Comparison of ENCODE assay signal across 22 mouse cellular contexts in the genomic region with DNA sequence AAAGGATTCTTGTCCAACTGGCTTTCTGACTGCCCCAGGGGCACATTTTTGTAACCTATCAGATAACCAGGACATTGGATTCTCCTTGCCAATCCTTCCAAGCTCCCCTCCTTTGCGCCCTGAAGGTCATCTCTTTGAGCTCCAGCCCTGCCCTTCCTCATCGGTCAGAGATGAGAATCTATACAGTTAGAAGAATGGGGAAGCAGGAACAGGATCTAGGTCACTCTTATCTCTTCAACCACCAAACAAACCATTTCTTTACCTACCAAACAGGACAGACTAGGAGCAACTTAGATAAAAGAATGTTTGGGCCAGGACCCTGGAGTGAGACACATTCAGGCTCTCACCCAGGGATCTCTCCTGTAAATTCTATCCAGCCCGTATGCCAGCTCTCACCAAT.
"Had no signal": no experiment of that assay in that cellular context is flagged by ENCODE, and none has a peak within 500 bp of the region (broad histone marks: within the 10 kb centered on the region; RNA-seq: fewer than 3 reads in every experiment).

No protein-coding gene starts in this region.

- H3K4me3 ChIP-seq: kidney, embryonic 15.5 days; limb, embryonic 12.5 days; limb, embryonic 15.5 days; midbrain, embryonic 12.5 days; midbrain, embryonic 15.5 days; myocyte; neural tube, embryonic 13.5 days had no signal

- DNase-seq: kidney, adult 2 months; kidney, postnatal 14 days; kidney, postnatal 4 days; left cerebral cortex, postnatal 4 days; liver, postnatal 0 days; lung, embryonic 14.5 days; lung, postnatal 10 days; lung, postnatal 4 days; retina, postnatal 1 day; right cerebral cortex, postnatal 25 days; spleen, adult 18-20 months; thymus, adult 18-20 months; thymus, postnatal 36 days had no signal

- ATAC-seq: liver, postnatal 0 days; midbrain, embryonic 15.5 days had no signal

- H3K9me3 ChIP-seq: kidney, embryonic 15.5 days; limb, embryonic 12.5 days; limb, embryonic 15.5 days; midbrain, embryonic 12.5 days; midbrain, embryonic 15.5 days; neural tube, embryonic 13.5 days had no signal

- H3K4me2 ChIP-seq: kidney, embryonic 15.5 days; limb, embryonic 12.5 days; limb, embryonic 15.5 days; liver, embryonic 11.5 days; lung, embryonic 14.5 days; midbrain, embryonic 12.5 days; midbrain, embryonic 15.5 days; neural tube, embryonic 13.5 days had no signal

- H3K36me3 ChIP-seq: kidney, embryonic 15.5 days; limb, embryonic 12.5 days; limb, embryonic 15.5 days; midbrain, embryonic 12.5 days; midbrain, embryonic 15.5 days; neural tube, embryonic 13.5 days had no signal

- H3K27ac ChIP-seq: kidney, embryonic 15.5 days; limb, embryonic 12.5 days; limb, embryonic 15.5 days; liver, embryonic 14.5 days; midbrain, embryonic 12.5 days; midbrain, embryonic 15.5 days; neural tube, embryonic 13.5 days had no signal

- H3K27me3 ChIP-seq: kidney, embryonic 15.5 days; limb, embryonic 12.5 days; limb, embryonic 15.5 days; midbrain, embryonic 12.5 days; midbrain, embryonic 15.5 days; neural tube, embryonic 13.5 days had no signal

- H3K9ac ChIP-seq: kidney, embryonic 15.5 days; limb, embryonic 12.5 days; limb, embryonic 15.5 days; liver, embryonic 14.5 days; liver, postnatal 0 days; lung, embryonic 14.5 days; midbrain, embryonic 12.5 days; midbrain, embryonic 15.5 days; neural tube, embryonic 13.5 days had no signal
